In genomic region chr9:47716883-47717282, GRCm38 (mm10) we compare ENCODE assay signal across 24 mouse cellular contexts.
DNase-seq lines count a peak whose midpoint lies in the region; ATAC-seq and TF ChIP-seq lines count a peak whose summit lies in the region.
"Had no signal": no experiment of that assay in that cellular context is flagged by ENCODE, and none has a peak within 500 bp of the region (broad histone marks: within the 10 kb centered on the region; RNA-seq: fewer than 3 reads in every experiment).

No protein-coding gene starts in this region.

- no peaks in the 10 kb centered on the region for H3K27me3 ChIP-seq in midbrain, postnatal 0 days (ENCODE audit: insufficient read depth, low read length)
- no peaks in the 10 kb centered on the region for H3K27me3 ChIP-seq in midbrain, embryonic 14.5 days (ENCODE audit: control insufficient read depth, insufficient read depth, low read length)
- H3K27me3 ChIP-seq: intestine, embryonic 15.5 days; limb, embryonic 12.5 days; midbrain, embryonic 12.5 days had no signal

- 0 out of 2 replicates have a peak, but pooled peaks cover 2% of the 10 kb centered on the region for H3K4me1 ChIP-seq in midbrain, postnatal 0 days (ENCODE audit: insufficient read depth, low read length)
- peaks cover 16% of the 10 kb centered on the region for H3K4me1 ChIP-seq in midbrain, embryonic 14.5 days (ENCODE audit: control insufficient read depth, insufficient read depth, low read length)
- H3K4me1 ChIP-seq: intestine, embryonic 15.5 days had no signal

- intact Hi-C loops in gastrocnemius, adult 2 months (cut with DNase I): loop anchor here (10.0 kb wide), 1 partner anchor 118 kb away; no protein-coding TSS in a partner anchor

- 79% methylated on average over 16 of the region's 16 CpGs for WGBS in midbrain, postnatal 0 days
- 83% methylated on average over 16 of the region's 16 CpGs for WGBS in midbrain, embryonic 14.5 days
- 99% methylated on average over 16 of the region's 16 CpGs for WGBS in macrophage (ENCODE audit: missing documents)

- H3K79me2 ChIP-seq in macrophage (ENCODE audit: inconsistent target): peaks cover 18% of the 10 kb centered on the region

- peak; percentile 36 to 43 for DNase-seq in cerebellum, postnatal 14 days
- no peak for DNase-seq in gastrocnemius, adult 2 months
- no peak for DNase-seq in gastrocnemius, postnatal 25 days
- DNase-seq in midbrain, postnatal 0 days (ENCODE audit: low spot score): peak; percentile 47
- no peak for DNase-seq in midbrain, embryonic 14.5 days
- DNase-seq: adrenal gland, postnatal 25 days; cerebellum, adult 9-10 months; heart, postnatal 4 days; kidney, adult 8-10 months; kidney, postnatal 14 days; liver, postnatal 0 days; thymus, adult 2 months had no signal

- TF ChIP-seq CTCF in gastrocnemius, adult 2 months (IDR thresholded peaks at IDR 0.05): 0 out of 2 replicates have a peak, but pooled peaks have one; percentile 4
- no peak for TF ChIP-seq CTCF in midbrain, postnatal 0 days (IDR thresholded peaks at IDR 0.05)

- no peaks in the 10 kb centered on the region for H3K9me3 ChIP-seq in midbrain, postnatal 0 days (ENCODE audit: low read length)
- no peaks in the 10 kb centered on the region for H3K9me3 ChIP-seq in midbrain, embryonic 14.5 days (ENCODE audit: control insufficient read depth, low read length)
- H3K9me3 ChIP-seq: embryonic facial prominence, embryonic 10.5 days; heart, embryonic 10.5 days; intestine, embryonic 15.5 days; limb, embryonic 12.5 days; midbrain, embryonic 12.5 days had no signal

- no peak for ATAC-seq in cerebellum, adult (ENCODE audit: insufficient number of reproducible peaks, low FRiP score, low TSS enrichment)
- ATAC-seq in midbrain, postnatal 0 days (ENCODE audit: low FRiP score): no peak
- ATAC-seq in midbrain, embryonic 14.5 days (ENCODE audit: low FRiP score, low TSS enrichment): no peak
- no peak for ATAC-seq in megakaryocyte, adult 5-6 weeks (ENCODE audit: poor library complexity, severe bottlenecking)
- ATAC-seq: CD4-positive, CD25-positive, alpha-beta regulatory T cell, adult 4 months; intestine, embryonic 15.5 days; liver, postnatal 0 days; lung, postnatal 0 days had no signal

- no peak overlapping the region for H3K4me2 ChIP-seq in midbrain, postnatal 0 days (ENCODE audit: low read depth, low read length, poor library complexity, severe bottlenecking)
- H3K4me2 ChIP-seq in midbrain, embryonic 14.5 days (ENCODE audit: low read length): no peak overlapping the region
- H3K4me2 ChIP-seq: intestine, embryonic 15.5 days; liver, embryonic 11.5 days; midbrain, embryonic 12.5 days had no signal

- no peak overlapping the region for H3K9ac ChIP-seq in midbrain, postnatal 0 days (replicated peaks; ENCODE audit: low read length, poor library complexity, severe bottlenecking)
- H3K9ac ChIP-seq in midbrain, embryonic 14.5 days (replicated peaks; ENCODE audit: low read length): no peak overlapping the region
- H3K9ac ChIP-seq: intestine, embryonic 15.5 days; limb, embryonic 12.5 days; liver, postnatal 0 days; midbrain, embryonic 12.5 days had no signal

- H3K4me3 ChIP-seq in gastrocnemius, adult 2 months: no peak overlapping the region
- H3K4me3 ChIP-seq in midbrain, postnatal 0 days (ENCODE audit: low read depth, low read length): no peak overlapping the region
- H3K4me3 ChIP-seq in midbrain, embryonic 14.5 days (replicated peaks; ENCODE audit: low read depth, low read length): no peak overlapping the region
- no peak overlapping the region for H3K4me3 ChIP-seq in macrophage (ENCODE audit: inconsistent target)
- H3K4me3 ChIP-seq: embryonic facial prominence, embryonic 10.5 days; heart, embryonic 10.5 days; intestine, embryonic 15.5 days; limb, embryonic 12.5 days; midbrain, embryonic 12.5 days had no signal

- H3K27ac ChIP-seq in gastrocnemius, adult 2 months: no peak overlapping the region
- H3K27ac ChIP-seq in midbrain, postnatal 0 days (ENCODE audit: low read depth, low read length): no peak overlapping the region
- no peak overlapping the region for H3K27ac ChIP-seq in midbrain, embryonic 14.5 days (replicated peaks; ENCODE audit: low read depth, low read length)
- H3K27ac ChIP-seq in macrophage: peak overlapping the region; percentile 88
- H3K27ac ChIP-seq: heart, embryonic 10.5 days; intestine, embryonic 15.5 days; limb, embryonic 12.5 days; midbrain, embryonic 12.5 days; stomach, postnatal 0 days had no signal

- H3K36me3 ChIP-seq in midbrain, postnatal 0 days (ENCODE audit: insufficient read depth, low read length): no peaks in the 10 kb centered on the region
- no peaks in the 10 kb centered on the region for H3K36me3 ChIP-seq in midbrain, embryonic 14.5 days (ENCODE audit: control insufficient read depth, insufficient read depth, low read length)
- H3K36me3 ChIP-seq in macrophage (ENCODE audit: inconsistent target): no peaks in the 10 kb centered on the region
- H3K36me3 ChIP-seq: embryonic facial prominence, embryonic 10.5 days; heart, embryonic 10.5 days; intestine, embryonic 15.5 days; limb, embryonic 12.5 days; midbrain, embryonic 12.5 days had no signal

Comparison
In these comparisons a context has a peak if more than half of its experiments do, and no peak if none do; other contexts are left out.
1. DNase-seq: peak in cerebellum, postnatal 14 days (2 of 2) and midbrain, postnatal 0 days (single experiment); none in gastrocnemius, adult 2 months (single experiment), gastrocnemius, postnatal 25 days (single experiment) and midbrain, embryonic 14.5 days (single experiment).